Mouse (Mus musculus) liver, embryonic 13.5 days (tissue): ENCODE results near the gene Slc35a1. TPM values are rescaled to one million over a fixed set of nuclear protein-coding genes. Genes with fewer than 3 reads are reported as not detected.
A peak's percentile ranks its signal among the peaks of the same experiment; 100 is the strongest.
"Not testable (repeated sequence)": the region's sequence is repeated elsewhere in the genome, so short reads cannot be mapped to it uniquely, and the experiment has no call there.

Experiments used
- ATAC-seq: fragments of 200-750 bp; cut with Nextera tagmentation; 2 replicates; pipeline ENCODE4 v1.8.0; 2017; ENCODE audit warnings: low read depth, mild to moderate bottlenecking, moderate number of reproducible peaks, moderate library complexity
- DNase-seq: peaks from one replicate; pipeline ENCODE4 v3.0.0; 2022
- H3K27ac ChIP-seq: fragments of 300-500 bp; sonication (generic); 2 replicates; pipeline ENCODE4 v1.5.1; 2015; ENCODE audit warnings: moderate library complexity, mild to moderate bottlenecking, inconsistent platforms
- H3K27me3 ChIP-seq: fragments of 300-500 bp; sonication (generic); 2 replicates; pipeline ENCODE4 v1.6.1; 2015; ENCODE audit warnings: mild to moderate bottlenecking, inconsistent platforms
- H3K36me3 ChIP-seq: fragments of 300-500 bp; sonication (generic); 2 replicates; pipeline ENCODE4 v1.6.1; 2015; ENCODE audit warnings: mild to moderate bottlenecking, inconsistent platforms
- H3K4me1 ChIP-seq: fragments of 300-500 bp; sonication (generic); replicated peaks from 2 replicates; pipeline ENCODE4 v1.6.1; 2015; ENCODE audit warnings: inconsistent platforms
- H3K4me2 ChIP-seq: fragments of 300-500 bp; sonication (generic); 2 replicates; pipeline ENCODE4 v1.6.1; 2015; ENCODE audit warnings: inconsistent platforms, mild to moderate bottlenecking, moderate library complexity
- H3K4me3 ChIP-seq: fragments of 300-500 bp; sonication (generic); replicated peaks from 2 replicates; pipeline ENCODE4 v1.5.1; 2015; ENCODE audit warnings: mild to moderate bottlenecking, inconsistent platforms
- H3K9ac ChIP-seq: fragments of 300-500 bp; sonication (generic); 2 replicates; pipeline ENCODE4 v1.6.1; 2015; ENCODE audit warnings: mild to moderate bottlenecking, inconsistent platforms
- H3K9me3 ChIP-seq: fragments of 300-500 bp; sonication (generic); replicated peaks from 2 replicates; pipeline ENCODE4 v1.6.1; 2016; ENCODE audit warnings: inconsistent platforms
- WGBS: fragments of 180-500 bp; shearing (Covaris S2); methylation state at CpG from one replicate; pipeline ENCODE4 v1.1.7; 2015; ENCODE audit not compliant: insufficient replicate concordance; 5-methylcytosine and 5-hydroxymethylcytosine counted together
- polyA plus RNA-seq: library from polyadenylated mRNA; unstranded; fragments of >200 nt; fragmentation: Nextera tagmentation; extraction: Ambion mirVana; gene quantifications from 2 replicates; pipeline ENCODE4 v1.2.1, GENCODE M21; 2015

Slc35a1 gene
- 20.4 and 20.7 TPM in 2 replicates for polyA plus RNA-seq

DNA sequence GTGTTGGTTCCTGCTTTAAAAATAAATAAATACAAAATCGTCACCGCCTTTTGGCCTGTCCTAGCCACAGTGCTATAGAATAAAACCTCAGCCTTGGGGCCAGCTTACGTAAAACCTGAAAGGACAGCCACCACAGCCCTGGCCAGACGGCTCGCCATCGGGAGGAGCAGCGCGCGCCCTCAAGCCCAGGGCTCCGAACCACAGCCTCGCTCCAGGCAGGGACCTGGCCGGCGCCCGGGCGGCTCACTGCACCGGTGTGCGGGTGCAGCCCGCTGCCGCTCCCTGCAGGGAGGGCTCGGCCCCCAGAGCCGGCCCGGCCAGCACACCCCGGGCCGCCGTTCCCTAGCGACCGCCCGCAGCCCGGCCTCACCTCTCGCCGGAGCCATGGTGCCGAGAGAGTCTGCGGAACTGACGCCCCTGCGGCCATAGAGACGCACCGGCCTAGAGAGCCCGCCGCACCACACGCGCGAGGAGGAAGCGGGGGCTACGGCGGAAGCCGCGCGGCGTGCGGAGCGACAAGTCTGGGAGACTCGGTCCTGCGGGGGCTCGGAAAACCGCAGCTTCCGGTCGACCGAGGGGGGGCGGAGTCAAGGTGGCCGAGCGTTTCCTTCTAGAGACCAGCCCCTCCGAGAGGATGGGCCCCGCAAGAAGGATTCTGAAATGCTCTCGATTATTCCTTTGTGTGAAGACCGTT is at the start of gene Slc35a1:
Slc35a1 (minus strand) TSS at position 565 of the 694 bp plus-strand sequence.
- WGBS: under 1% methylated on average over 65 of the region's 65 CpGs
- DNase-seq (peak; percentile 84), ATAC-seq (peak; percentile 92)
- peak within 1 kb of the TSS; percentile 80 for H3K4me2 ChIP-seq
- peak within 1 kb of the TSS; percentile 85 for H3K27ac ChIP-seq
- H3K9me3 ChIP-seq: no peaks in the 10 kb centered on the region
- H3K4me1 ChIP-seq: peaks cover 24% of the 10 kb centered on the region
- H3K27me3 ChIP-seq: no peaks in the 10 kb centered on the region
- peaks cover 2% of the 10 kb centered on the region; the same call in 1 of the 2 replicates for H3K36me3 ChIP-seq
- H3K4me3 ChIP-seq: peak within 1 kb of the TSS; percentile 92
- H3K9ac ChIP-seq: peak within 1 kb of the TSS; percentile 91

DNA sequence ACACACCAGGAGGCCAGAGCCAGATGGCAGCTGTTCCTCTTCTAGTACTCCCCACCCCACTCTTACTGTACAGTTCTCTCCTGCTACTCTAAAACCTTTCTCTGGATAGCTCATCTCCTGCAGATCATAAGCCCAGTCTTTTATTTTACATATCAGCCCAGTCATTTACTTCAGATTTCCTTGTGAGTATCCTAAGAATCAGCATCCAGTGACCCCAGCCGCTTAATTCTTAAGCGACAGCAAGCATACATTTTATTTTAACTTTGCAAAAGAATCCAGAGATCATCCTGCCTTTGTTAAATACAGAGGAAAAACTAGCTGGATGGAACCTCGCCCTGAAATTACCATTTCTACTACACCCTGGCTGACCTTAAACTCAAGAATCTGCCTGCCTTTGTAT is 47.2 kb upstream of the Slc35a1 start:
- H3K4me3 ChIP-seq: no peak overlapping the region
- no peak overlapping the region for H3K27ac ChIP-seq
- no peak for DNase-seq
- H3K9ac ChIP-seq: no peak overlapping the region
- 62% methylated on average over 3 of the region's 3 CpGs for WGBS
- no peak for ATAC-seq
- peaks cover 11% of the 10 kb centered on the region for H3K27me3 ChIP-seq
- no peaks in the 10 kb centered on the region for H3K9me3 ChIP-seq
- H3K4me1 ChIP-seq: peaks cover 8% of the 10 kb centered on the region
- no peak overlapping the region for H3K4me2 ChIP-seq
- no peaks in the 10 kb centered on the region for H3K36me3 ChIP-seq

DNA sequence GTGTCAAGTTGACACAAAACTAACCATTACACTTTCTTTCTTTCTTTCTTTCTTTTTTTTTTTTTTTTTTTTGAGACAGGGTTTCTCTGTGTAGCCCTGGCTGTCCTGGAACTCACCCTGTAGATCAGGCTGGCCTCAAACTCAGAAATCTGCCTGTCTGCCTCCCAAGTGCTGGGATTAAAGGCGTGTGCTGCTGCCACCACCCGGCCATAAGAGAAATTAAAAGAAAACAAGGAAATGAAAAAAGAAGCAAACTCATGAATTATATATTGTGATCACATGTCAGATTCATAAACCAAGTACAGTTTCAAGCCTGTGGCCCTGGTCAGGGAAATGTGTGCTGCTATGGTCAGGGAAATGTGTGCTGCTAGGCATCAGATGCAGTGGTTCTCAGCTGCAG is 46.2 kb upstream of the Slc35a1 start:
- not testable (repeated sequence) for H3K36me3 ChIP-seq, H3K9ac ChIP-seq, DNase-seq, H3K4me1 ChIP-seq, ATAC-seq, H3K9me3 ChIP-seq, H3K27ac ChIP-seq, H3K4me2 ChIP-seq, H3K4me3 ChIP-seq
- H3K27me3 ChIP-seq: peaks cover 12% of the 10 kb centered on the region
- WGBS: 17% methylated on average over 2 of the region's 2 CpGs

DNA sequence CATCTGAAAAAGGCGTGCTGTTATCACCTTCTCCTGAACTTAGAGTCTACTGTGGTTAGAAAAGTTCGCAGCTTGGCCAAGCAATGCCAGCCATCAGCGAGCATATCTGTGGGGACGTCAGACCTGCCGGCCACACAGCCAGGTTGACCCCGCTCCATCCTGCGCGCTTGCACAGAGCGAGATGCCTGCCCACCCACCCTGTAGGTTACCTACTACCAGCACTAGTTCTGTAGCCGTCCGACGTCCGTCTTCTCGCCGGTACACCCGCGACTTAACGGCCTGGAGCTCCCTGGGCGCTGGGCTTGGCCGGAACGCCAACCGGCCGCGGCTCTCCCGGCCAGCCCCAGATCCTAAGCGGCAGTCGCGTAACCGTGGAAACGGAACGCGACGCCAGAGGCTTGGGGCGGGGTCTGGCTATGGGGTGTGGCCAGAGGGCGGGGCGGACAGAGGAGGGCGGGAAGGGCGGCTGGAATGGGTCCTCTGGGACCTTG is 42.7 kb upstream of the Slc35a1 start, which contains the start of gene Cfap206:
Cfap206 (minus strand) TSS at position 356 of the 491 bp plus-strand sequence.
- Histone ChIP-seq H3K27me3 (peaks cover 12% of the 10 kb centered on the region), H3K4me2 (peak within 1 kb of the TSS; percentile 75), H3K9ac (peak within 1 kb of the TSS; percentile 33; the same call in 1 of the 2 replicates), H3K4me3 (peak within 1 kb of the TSS; percentile 54), H3K9me3 (no peaks in the 10 kb centered on the region), H3K4me1 (peaks cover 8% of the 10 kb centered on the region), H3K27ac (no peak within 1 kb of the TSS), H3K36me3 (no peaks in the 10 kb centered on the region)
- under 1% methylated on average over 38 of the region's 38 CpGs for WGBS
- DNase-seq (peak; percentile 38), ATAC-seq (peak; percentile 90)

DNA sequence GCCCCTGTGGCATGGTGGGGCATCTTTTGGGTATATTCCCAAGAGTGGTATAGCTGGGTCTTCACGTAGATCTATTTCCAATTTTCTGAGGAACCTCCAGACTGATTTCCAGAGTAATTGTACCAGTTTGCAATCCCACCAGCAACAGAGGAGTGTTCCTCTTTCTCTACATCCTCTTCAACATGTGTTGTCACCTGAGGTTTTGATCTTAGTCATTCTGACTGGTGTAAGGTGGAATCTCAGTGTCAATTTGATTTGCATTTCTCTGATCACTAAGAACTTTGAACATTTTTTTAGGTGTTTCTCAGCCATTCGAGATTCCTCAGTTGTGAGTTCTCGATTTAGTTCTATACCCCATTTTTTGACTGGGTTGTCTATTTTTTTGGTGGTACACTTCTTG is 38.5 kb upstream of the Slc35a1 start:
- DNase-seq, H3K9me3 ChIP-seq, H3K9ac ChIP-seq, ATAC-seq, H3K4me1 ChIP-seq, H3K4me2 ChIP-seq, H3K4me3 ChIP-seq, H3K27ac ChIP-seq, H3K36me3 ChIP-seq: not testable (repeated sequence)
- peaks cover 12% of the 10 kb centered on the region for H3K27me3 ChIP-seq
- WGBS: 65% methylated on average over 3 of the region's 3 CpGs

DNA sequence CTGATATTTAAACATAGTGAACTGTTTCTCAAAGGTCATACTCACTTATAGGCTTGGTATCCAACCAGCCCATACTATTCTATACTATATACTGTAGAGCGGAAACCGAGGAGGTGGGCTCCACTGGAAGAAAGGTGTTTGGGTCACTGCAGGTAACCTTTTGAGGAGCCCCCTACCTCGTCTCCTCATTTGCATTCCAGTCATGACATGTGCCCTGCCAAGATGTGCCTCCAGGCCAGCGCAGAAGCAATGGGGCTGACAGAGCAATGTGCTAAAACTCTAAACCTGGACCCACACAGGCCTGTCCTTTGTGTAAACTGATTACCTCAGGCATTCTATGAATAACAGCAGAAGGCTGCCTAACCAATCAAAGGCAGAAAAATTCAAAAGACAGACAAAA is 37.1 kb upstream of the Slc35a1 start:
- WGBS: 55% methylated on average over 4 of the region's 4 CpGs
- Histone ChIP-seq H3K4me3 (no peak overlapping the region), H3K27ac (no peak overlapping the region), H3K36me3 (no peaks in the 10 kb centered on the region), H3K4me2 (no peak overlapping the region), H3K9me3 (peaks cover 6% of the 10 kb centered on the region; the same call in 1 of the 2 replicates), H3K27me3 (no peaks in the 10 kb centered on the region), H3K4me1 (no peaks in the 10 kb centered on the region), H3K9ac (no peak overlapping the region)
- ATAC-seq (no peak), DNase-seq (no peak)

DNA sequence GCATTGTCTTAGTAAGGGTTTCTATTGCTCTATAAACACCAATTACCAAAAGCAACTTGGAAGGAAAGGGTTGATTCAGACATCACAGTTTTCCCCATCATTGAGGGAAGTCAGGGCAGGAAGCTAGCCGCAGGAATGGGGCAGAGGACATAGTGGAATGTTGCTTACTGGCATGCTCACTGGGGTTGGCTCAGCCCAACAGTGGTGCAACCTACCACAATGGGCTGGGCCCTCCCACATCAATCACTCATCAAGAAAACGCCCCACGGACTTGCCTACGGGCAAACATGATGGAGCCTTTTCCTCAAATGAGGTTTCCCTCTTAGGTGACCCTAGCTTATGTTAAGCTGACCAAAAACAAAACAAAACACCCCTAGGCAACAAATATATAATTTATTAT is 35.9 kb upstream of the Slc35a1 start:
- Histone ChIP-seq H3K9me3 (peaks cover 6% of the 10 kb centered on the region; the same call in 1 of the 2 replicates), H3K36me3 (no peaks in the 10 kb centered on the region), H3K27me3 (no peaks in the 10 kb centered on the region), H3K9ac (no peak overlapping the region), H3K4me3 (no peak overlapping the region), H3K27ac (no peak overlapping the region), H3K4me2 (no peak overlapping the region), H3K4me1 (no peaks in the 10 kb centered on the region)
- ATAC-seq: no peak
- WGBS: 61% methylated on average over 4 of the region's 4 CpGs
- DNase-seq: no peak

DNA sequence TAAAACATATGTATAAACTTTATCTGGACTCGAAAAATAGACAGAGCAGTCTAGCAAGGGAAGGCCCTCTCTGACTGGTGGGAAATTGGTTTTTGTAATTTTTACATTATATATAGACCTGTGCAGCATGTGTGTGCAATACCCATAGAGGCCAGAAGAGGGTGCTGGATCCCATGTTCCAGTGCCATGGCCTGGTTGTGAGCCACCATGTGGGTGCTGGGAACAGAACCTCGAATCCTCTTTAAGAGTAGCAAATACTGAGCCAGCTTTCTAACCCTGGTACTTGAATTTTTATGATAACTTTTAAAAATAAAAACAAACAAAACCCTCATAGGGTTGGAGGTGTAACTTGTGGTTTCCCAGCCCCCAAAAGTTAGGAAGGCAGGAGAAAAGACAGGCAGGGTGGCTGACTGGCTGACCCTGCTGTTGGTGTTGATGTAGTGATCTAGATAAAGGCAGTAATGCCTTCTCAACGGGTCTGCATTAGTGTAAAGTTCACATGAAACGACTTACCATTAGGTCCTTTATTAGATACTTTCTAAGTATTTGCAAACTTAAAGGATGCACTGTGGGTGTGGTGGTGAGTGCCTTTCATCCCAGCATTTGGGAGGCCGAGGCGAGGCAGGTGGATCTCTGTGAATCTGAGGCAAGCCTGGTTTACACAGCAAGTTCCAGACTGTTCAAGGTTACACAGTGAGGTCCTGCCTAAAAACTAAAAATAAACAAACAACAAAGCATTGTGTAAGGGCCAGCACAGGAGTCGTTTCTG is 33.1 kb upstream of the Slc35a1 start:
- H3K4me1 ChIP-seq: no peaks in the 10 kb centered on the region
- DNase-seq (no peak), ATAC-seq (no peak)
- no peaks in the 10 kb centered on the region for H3K27me3 ChIP-seq
- 66% methylated on average over 7 of the region's 7 CpGs for WGBS
- no peak overlapping the region for H3K4me3 ChIP-seq
- H3K27ac ChIP-seq: no peak overlapping the region
- peaks cover 6% of the 10 kb centered on the region; the same call in 1 of the 2 replicates for H3K9me3 ChIP-seq
- no peaks in the 10 kb centered on the region for H3K36me3 ChIP-seq
- H3K4me2 ChIP-seq: no peak overlapping the region
- no peak overlapping the region for H3K9ac ChIP-seq

DNA sequence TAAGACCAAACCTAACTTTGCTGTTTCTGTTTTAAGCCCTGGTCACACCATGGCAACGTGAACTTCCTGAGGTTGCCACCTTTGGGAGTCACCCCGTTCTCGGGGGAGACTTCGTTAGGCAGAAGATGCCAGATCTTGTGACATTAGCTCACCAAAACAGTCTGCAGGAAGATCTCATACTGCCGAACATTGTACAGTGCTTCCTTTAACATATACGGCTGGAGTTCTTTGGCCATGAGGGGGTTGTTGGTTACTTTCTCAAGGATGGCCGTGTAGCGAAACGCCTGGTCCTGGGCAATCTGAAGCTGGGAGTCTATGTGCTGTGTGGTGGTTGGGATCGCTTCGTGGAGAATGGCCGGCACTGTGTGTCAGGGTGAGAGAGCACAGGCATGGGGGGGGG is 32.2 kb upstream of the Slc35a1 start:
- ATAC-seq: no peak
- 81% methylated on average over 12 of the region's 12 CpGs for WGBS
- no peak overlapping the region for H3K4me3 ChIP-seq
- no peaks in the 10 kb centered on the region for H3K36me3 ChIP-seq
- H3K27me3 ChIP-seq: no peaks in the 10 kb centered on the region
- peaks cover 6% of the 10 kb centered on the region; the same call in 1 of the 2 replicates for H3K9me3 ChIP-seq
- H3K4me1 ChIP-seq: no peaks in the 10 kb centered on the region
- H3K27ac ChIP-seq: no peak overlapping the region
- no peak for DNase-seq
- no peak overlapping the region for H3K9ac ChIP-seq
- H3K4me2 ChIP-seq: no peak overlapping the region

DNA sequence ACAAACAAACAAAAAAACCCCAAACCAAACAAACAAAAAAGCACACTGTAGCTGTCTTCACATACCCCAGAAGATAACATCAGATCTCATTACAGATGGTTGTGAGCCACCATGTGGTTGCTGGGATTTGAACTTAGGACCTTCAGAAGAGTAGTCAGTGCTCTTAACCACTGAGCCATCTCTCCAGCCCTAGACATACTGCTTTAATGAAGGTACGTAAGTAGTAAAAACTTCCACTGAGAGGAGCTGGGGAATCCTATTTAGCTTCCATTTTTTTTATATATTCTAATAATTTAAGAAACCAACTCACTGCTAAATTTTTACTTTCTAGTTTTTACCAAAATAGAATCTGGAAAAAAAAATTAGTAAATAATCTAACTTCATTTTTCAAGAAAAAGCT is 27.8 kb upstream of the Slc35a1 start:
- H3K27me3 ChIP-seq: no peaks in the 10 kb centered on the region
- H3K27ac ChIP-seq: no peak overlapping the region
- DNase-seq (no peak), ATAC-seq (no peak)
- no peak overlapping the region for H3K9ac ChIP-seq
- 68% methylated on average over 1 of the region's 1 CpGs for WGBS
- peaks cover 5% of the 10 kb centered on the region; the same call in 1 of the 2 replicates for H3K9me3 ChIP-seq
- no peak overlapping the region for H3K4me3 ChIP-seq
- no peaks in the 10 kb centered on the region for H3K4me1 ChIP-seq
- no peaks in the 10 kb centered on the region for H3K36me3 ChIP-seq
- H3K4me2 ChIP-seq: no peak overlapping the region

DNA sequence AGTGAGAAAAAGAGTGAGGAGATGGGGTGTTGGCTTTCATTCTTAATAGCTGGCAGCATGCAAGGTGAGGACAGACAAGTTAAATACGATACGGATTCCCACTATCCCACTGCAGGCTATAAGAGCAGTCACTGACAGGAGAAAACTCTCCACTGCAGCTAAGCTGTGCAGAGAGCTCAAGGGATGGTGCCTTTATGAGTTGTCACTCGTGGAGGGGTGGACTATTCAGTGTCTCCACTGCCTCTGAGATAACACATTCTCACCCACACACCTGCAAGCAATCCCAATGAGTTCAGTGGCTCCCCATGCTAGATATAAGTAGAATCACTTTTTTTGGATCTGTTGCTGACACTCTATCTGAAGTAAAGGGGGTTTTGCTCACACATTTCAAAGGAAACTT is 20.9 kb upstream of the Slc35a1 start:
- Histone ChIP-seq H3K4me3 (no peak overlapping the region), H3K9ac (no peak overlapping the region), H3K36me3 (no peaks in the 10 kb centered on the region), H3K27me3 (no peaks in the 10 kb centered on the region), H3K27ac (no peak overlapping the region), H3K4me2 (no peak overlapping the region), H3K4me1 (no peaks in the 10 kb centered on the region), H3K9me3 (0 out of 2 replicates have a peak, but pooled peaks cover 3% of the 10 kb centered on the region)
- WGBS: 66% methylated on average over 3 of the region's 3 CpGs
- DNase-seq (no peak), ATAC-seq (no peak)
